31 mouse cellular contexts compared by ENCODE assay signal in the genomic region with DNA sequence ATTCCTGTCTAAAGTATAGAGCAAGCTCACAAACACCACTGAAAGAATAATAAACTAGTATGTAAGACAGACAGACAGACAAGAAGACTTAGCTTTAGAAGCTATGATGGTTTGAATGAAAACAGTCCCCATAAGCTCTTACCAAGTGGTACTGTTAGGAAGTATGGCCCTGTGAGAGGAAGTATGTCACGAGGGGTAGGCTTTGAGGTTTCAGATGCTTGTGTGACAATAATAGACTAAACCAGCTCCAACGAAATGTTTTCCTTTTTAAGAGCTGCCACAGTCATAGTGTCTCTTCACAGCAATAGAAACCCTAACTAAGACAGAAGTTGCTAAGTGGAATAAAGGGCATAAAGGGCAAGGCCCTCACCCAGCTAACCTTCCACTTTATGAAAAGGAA. TPM values are rescaled to one million over a fixed set of nuclear protein-coding genes. Genes with fewer than 3 reads are reported as not detected.
DNase-seq lines count a peak whose midpoint lies in the region; ATAC-seq and TF ChIP-seq lines count a peak whose summit lies in the region.
"Had no signal": no experiment of that assay in that cellular context is flagged by ENCODE, and none has a peak within 500 bp of the region (broad histone marks: within the 10 kb centered on the region; RNA-seq: fewer than 3 reads in every experiment).

No protein-coding gene starts in this region.

- H3K27ac ChIP-seq in layer of hippocampus, adult 2 months: peak overlapping the region; percentile 43; the same call in 1 of the 2 replicates
- peak overlapping the region; percentile 50; the same call in 1 of the 2 replicates for H3K27ac ChIP-seq in spleen, adult 2 months (ENCODE audit: insufficient read depth, low read length)
- H3K27ac ChIP-seq: embryonic facial prominence, embryonic 12.5 days; hindbrain, embryonic 12.5 days; limb, embryonic 15.5 days; liver, embryonic 15.5 days; neural tube, embryonic 15.5 days; stomach, postnatal 0 days had no signal

- no peak for DNase-seq in layer of hippocampus, adult 2 months (ENCODE audit: low spot score in 2 of 2)
- DNase-seq in layer of hippocampus, adult 8-10 months (ENCODE audit: low spot score in 2 of 2): no peak
- no peak for DNase-seq in spleen, adult 2 months (ENCODE audit: low read depth in 1 of 2, low spot score in 2 of 2)
- DNase-seq in spleen, adult 12 weeks (ENCODE audit: low spot score): no peak
- DNase-seq in splenic B cell, adult 2 months (ENCODE audit: low read depth, low spot score): peak; percentile 24
- no peak for DNase-seq in left cerebral cortex, postnatal 25 days (ENCODE audit: low spot score in 2 of 2)
- DNase-seq in urinary bladder, postnatal 14 days (ENCODE audit: low spot score): no peak
- DNase-seq: adrenal gland, postnatal 25 days; cerebellum, adult 8-10 months; cerebellum, postnatal 36 days; embryo, embryonic 11 days; kidney, adult 9 months; kidney, postnatal 14 days; left cerebral cortex, postnatal 4 days; lung, embryonic 14.5 days; lung, postnatal 14 days; midbrain, embryonic 14.5 days; retina, postnatal 1 day; right cerebral cortex, postnatal 14 days; thymus, adult 18-20 months; thymus, postnatal 36 days had no signal

- TF ChIP-seq CTCF in layer of hippocampus, adult 2 months (conservative IDR thresholded peaks at IDR 0.05): no peak
- no peak for TF ChIP-seq CTCF in spleen, adult 2 months (IDR thresholded peaks at IDR 0.05; ENCODE audit: extremely low read depth, insufficient read depth, insufficient read length, insufficient replicate concordance)

- H3K4me3 ChIP-seq in layer of hippocampus, adult 2 months: no peak overlapping the region
- no peak overlapping the region for H3K4me3 ChIP-seq in spleen, adult 2 months (ENCODE audit: extremely low read depth, insufficient read depth, insufficient read length)
- H3K4me3 ChIP-seq: embryonic facial prominence, embryonic 12.5 days; hindbrain, embryonic 12.5 days; limb, embryonic 15.5 days; liver, embryonic 15.5 days; neural tube, embryonic 15.5 days had no signal

- no peaks in the 10 kb centered on the region for H3K27me3 ChIP-seq in spleen, adult 2 months (ENCODE audit: control insufficient read depth, insufficient read depth, low read length)
- no peaks in the 10 kb centered on the region for H3K27me3 ChIP-seq in splenic B cell, adult 2 months (ENCODE audit: control insufficient read depth, insufficient read depth, low read length, poor library complexity, severe bottlenecking)
- H3K27me3 ChIP-seq: embryonic facial prominence, embryonic 12.5 days; hindbrain, embryonic 12.5 days; limb, embryonic 15.5 days; liver, embryonic 15.5 days; neural tube, embryonic 15.5 days had no signal

- 23% methylated on average over 2 of the region's 2 CpGs for WGBS in spleen, adult 2 months

- H3K4me1 ChIP-seq in spleen, adult 2 months (ENCODE audit: control insufficient read depth, insufficient read depth, insufficient read length): no peaks in the 10 kb centered on the region
- H3K4me1 ChIP-seq: embryonic facial prominence, embryonic 12.5 days; hindbrain, embryonic 12.5 days; limb, embryonic 15.5 days; liver, embryonic 15.5 days; neural tube, embryonic 15.5 days had no signal

- peaks cover 45% of the 10 kb centered on the region for H3K36me3 ChIP-seq in spleen, adult 2 months (ENCODE audit: control insufficient read depth, insufficient read depth, low read length)
- H3K36me3 ChIP-seq in splenic B cell, adult 2 months (ENCODE audit: control insufficient read depth, insufficient read depth, low read length, poor library complexity, severe bottlenecking): peaks cover 28% of the 10 kb centered on the region

- intact Hi-C loops in left cerebral cortex, postnatal 25 days (cut with DNase I): no loop called here

- no peak for TF ChIP-seq POLR2A in spleen, adult 2 months (IDR thresholded peaks at IDR 0.05; ENCODE audit: low read depth, low read length)

- ATAC-seq in granulocyte monocyte progenitor cell, adult 5-6 weeks (replicated peaks; ENCODE audit: poor library complexity, severe bottlenecking): peak; percentile 66
- ATAC-seq: CD4-positive, CD25-positive, alpha-beta regulatory T cell, adult 4 months; forebrain, embryonic 14.5 days; intestine, embryonic 16.5 days had no signal

RNA-seq across cellular contexts. Expression of gene Nde1, which starts 28.1 kb away (rescaled TPM):
- total RNA-seq in layer of hippocampus, adult 2 months (2021): 10 to 100 TPM; 30.9 to 32.6 TPM
- 10 to 100 TPM; 24.0 to 27.2 (median 24.9) TPM for total RNA-seq in layer of hippocampus, adult 8-10 months (2022)
- polyA plus RNA-seq in spleen, adult 2 months (2012; rRNA removed): 35.4 and 42.8 TPM in 2 replicates
- total RNA-seq in granulocyte monocyte progenitor cell, adult 5-6 weeks (2014; fragmentation: Nextera tagmentation): 38.7 and 56.9 TPM in 2 replicates
- total RNA-seq in granulocyte monocyte progenitor cell, adult 5-6 weeks (2017): 60.4 and 67.8 TPM in 2 replicates
- 10 to 100 TPM; 16.2 to 17.5 TPM for total RNA-seq in left cerebral cortex, postnatal 25 days (2021)

RNA-seq across cellular contexts. Expression of gene Marf1, which starts 28.1 kb away (rescaled TPM):
- 100 to 1,000 TPM; 134 to 138 TPM for total RNA-seq in layer of hippocampus, adult 2 months (2021)
- 100 to 1,000 TPM; 119 to 156 (median 140) TPM for total RNA-seq in layer of hippocampus, adult 8-10 months (2022)
- polyA plus RNA-seq in spleen, adult 2 months (2012; rRNA removed): 10.4 and 11.5 TPM in 2 replicates
- 40.0 and 48.2 TPM in 2 replicates for total RNA-seq in granulocyte monocyte progenitor cell, adult 5-6 weeks (2014; fragmentation: Nextera tagmentation)
- 21.6 and 23.6 TPM in 2 replicates for total RNA-seq in granulocyte monocyte progenitor cell, adult 5-6 weeks (2017)
- 100 to 1,000 TPM; 128 to 135 TPM for total RNA-seq in left cerebral cortex, postnatal 25 days (2021)
